Mouse (Mus musculus): Measurements from ENCODE around the gene Adipor2. TPM values are rescaled to one million over a fixed set of nuclear protein-coding genes. Genes with fewer than 3 reads are reported as not detected.

Gene Adipor2
- total RNA-seq, 2 experiments from 2014 or later: 37.7 to 44.4 TPM

GRCm38 (mm10) chr6:119429311-119429710 is 11.8 kb upstream of the Adipor2 start:
- no peak for DNase-seq (ENCODE audit: low spot score in 2 of 2)
- intact Hi-C loops (cut with DNase I): no loop called here

GRCm38 (mm10) chr6:119428611-119429010 is 11.1 kb upstream of the Adipor2 start:
- intact Hi-C loops (cut with DNase I): no loop called here
- no peak for DNase-seq (ENCODE audit: low spot score in 2 of 2)

- DNase-seq (ENCODE audit: low spot score in 2 of 2): no peak
- intact Hi-C loops (cut with DNase I): no loop called here
These were observed 3.5 kb upstream of the Adipor2 start for GRCm38 (mm10) chr6:119421001-119421400.

- DNase-seq (ENCODE audit: low spot score in 2 of 2): no peak
- intact Hi-C loops (cut with DNase I): no loop called here
These were observed 2.9 kb upstream of the Adipor2 start for GRCm38 (mm10) chr6:119420357-119420756.

GRCm38 (mm10) chr6:119419412-119419811 is 1.9 kb upstream of the Adipor2 start:
- DNase-seq (ENCODE audit: low spot score in 2 of 2): no peak
- intact Hi-C loops (cut with DNase I): no loop called here

GRCm38 (mm10) chr6:119418392-119419251 is 1.1 kb upstream of the Adipor2 start:
- peak; percentile 19 to 46 for DNase-seq (ENCODE audit: low spot score in 2 of 2)

GRCm38 (mm10) chr6:119417821-119418220 is 317 bp upstream of the Adipor2 start:
- intact Hi-C loops (cut with DNase I): no loop called here
- DNase-seq (ENCODE audit: low spot score in 2 of 2): no peak

More at GRCm38 (mm10) chr6:119418392-119419251, 1.1 kb upstream of the Adipor2 start:
- intact Hi-C loops (cut with DNase I): no loop called here

GRCm38 (mm10) chr6:119416643-119417042 is 861 bp downstream of the Adipor2 start:
- DNase-seq (ENCODE audit: low spot score in 2 of 2): no peak
- intact Hi-C loops (cut with DNase I): no loop called here

GRCm38 (mm10) chr6:119414262-119415043 is 3.1 kb downstream of the Adipor2 start:
- intact Hi-C loops (cut with DNase I): no loop called here

GRCm38 (mm10) chr6:119412588-119412987 is 4.9 kb downstream of the Adipor2 start:
- intact Hi-C loops (cut with DNase I): no loop called here
- no peak for DNase-seq (ENCODE audit: low spot score in 2 of 2)

More at GRCm38 (mm10) chr6:119414262-119415043, 3.1 kb downstream of the Adipor2 start:
- DNase-seq (ENCODE audit: low spot score in 2 of 2): no peak

- intact Hi-C loops (cut with DNase I): no loop called here
- DNase-seq (ENCODE audit: low spot score in 2 of 2): no peak
These were observed 6.0 kb downstream of the Adipor2 start for GRCm38 (mm10) chr6:119411511-119411910.

GRCm38 (mm10) chr6:119409766-119410165 is 7.7 kb downstream of the Adipor2 start:
- intact Hi-C loops (cut with DNase I): no loop called here
- no peak for DNase-seq (ENCODE audit: low spot score in 2 of 2)

- no peak for DNase-seq (ENCODE audit: low spot score in 2 of 2)
- intact Hi-C loops (cut with DNase I): no loop called here
These were observed 8.9 kb downstream of the Adipor2 start for GRCm38 (mm10) chr6:119408582-119408981.

- no peak for DNase-seq (ENCODE audit: low spot score in 2 of 2)
- intact Hi-C loops (cut with DNase I): no loop called here
These were observed 9.7 kb downstream of the Adipor2 start for GRCm38 (mm10) chr6:119407818-119408217.

- DNase-seq (ENCODE audit: low spot score in 2 of 2): no peak
- intact Hi-C loops (cut with DNase I): no loop called here
These were observed 11.0 kb downstream of the Adipor2 start for GRCm38 (mm10) chr6:119406528-119406927.

GRCm38 (mm10) chr6:119405310-119405709 is 12.2 kb downstream of the Adipor2 start:
- DNase-seq (ENCODE audit: low spot score in 2 of 2): no peak
- intact Hi-C loops (cut with DNase I): no loop called here

- DNase-seq (ENCODE audit: low spot score in 2 of 2): no peak
- intact Hi-C loops (cut with DNase I): no loop called here
These were observed 12.7 kb downstream of the Adipor2 start for GRCm38 (mm10) chr6:119404854-119405253.

GRCm38 (mm10) chr6:119402976-119403375 is 14.5 kb downstream of the Adipor2 start:
- DNase-seq (ENCODE audit: low spot score in 2 of 2): no peak
- intact Hi-C loops (cut with DNase I): no loop called here

GRCm38 (mm10) chr6:119401545-119402304 is 15.8 kb downstream of the Adipor2 start:
- DNase-seq (ENCODE audit: low spot score in 2 of 2): no peak
- intact Hi-C loops (cut with DNase I): no loop called here

GRCm38 (mm10) chr6:119400649-119401048 is 16.9 kb downstream of the Adipor2 start:
- DNase-seq (ENCODE audit: low spot score in 2 of 2): no peak
- intact Hi-C loops (cut with DNase I): no loop called here
